Mouse (Mus musculus): Measurements from ENCODE around the gene Parvb.

The Parvb gene

GRCm38 (mm10) chr15:84324870-84325553, 93.2 kb downstream of the Parvb start:
- DNase-seq (ENCODE audit: low spot score): no peak

GRCm38 (mm10) chr15:84325736-84326135, 93.9 kb downstream of the Parvb start:
- DNase-seq (ENCODE audit: low spot score): no peak

GRCm38 (mm10) chr15:84328870-84329269, 97.0 kb downstream of the Parvb start:
- no peak for DNase-seq (ENCODE audit: low spot score)

GRCm38 (mm10) chr15:84329940-84330339, 98.1 kb downstream of the Parvb start:
- no peak for DNase-seq (ENCODE audit: low spot score)

- DNase-seq (ENCODE audit: low spot score): no peak
Measured at GRCm38 (mm10) chr15:84331066-84331612, 99.3 kb downstream of the Parvb start.

GRCm38 (mm10) chr15:84336281-84336817, 104.5 kb downstream of the Parvb start:
- DNase-seq (ENCODE audit: low spot score): no peak

GRCm38 (mm10) chr15:84337599-84337998, 105.8 kb downstream of the Parvb start:
- DNase-seq (ENCODE audit: low spot score): no peak

- DNase-seq (ENCODE audit: low spot score): no peak
Measured at GRCm38 (mm10) chr15:84340926-84341325, 109.1 kb downstream of the Parvb start.

GRCm38 (mm10) chr15:84348769-84349168, 116.9 kb downstream of the Parvb start:
- no peak for DNase-seq (ENCODE audit: low spot score)

- DNase-seq (ENCODE audit: low spot score): no peak
Measured at GRCm38 (mm10) chr15:84349915-84350738, 118.3 kb downstream of the Parvb start.

GRCm38 (mm10) chr15:84351342-84351741, 119.5 kb downstream of the Parvb start:
- no peak for DNase-seq (ENCODE audit: low spot score)

- DNase-seq (ENCODE audit: low spot score): no peak
Measured at GRCm38 (mm10) chr15:84351915-84352844, 120.3 kb downstream of the Parvb start.

- DNase-seq (ENCODE audit: low spot score): no peak
Measured at GRCm38 (mm10) chr15:84355081-84355480, 123.2 kb downstream of the Parvb start.

- no peak for DNase-seq (ENCODE audit: low spot score)
Measured at GRCm38 (mm10) chr15:84364746-84365145, 132.9 kb downstream of the Parvb start.

All from ovary, postnatal 36 days (tissue).